17 mouse cellular contexts compared by ENCODE assay signal in genomic region chr14:67123300-67123699, GRCm38 (mm10).
DNase-seq lines count a peak whose midpoint lies in the region.
"Had no signal": no experiment of that assay in that cellular context is flagged by ENCODE, and none has a peak within 500 bp of the region (broad histone marks: within the 10 kb centered on the region; RNA-seq: fewer than 3 reads in every experiment).

No protein-coding gene starts in this region.

- peak; percentile 85 for DNase-seq in right cerebral cortex, adult 18-20 months
- no peak for DNase-seq in right cerebral cortex, postnatal 4 days
- DNase-seq in frontal cortex, postnatal 14 days (ENCODE audit: low spot score in 2 of 2) = peak; percentile 55 to 71
- peak; percentile 75 to 80 for DNase-seq in left cerebral cortex, postnatal 36 days (ENCODE audit: low spot score in 2 of 2)
- no peak for DNase-seq in embryo, embryonic 9.5 days (ENCODE audit: extremely low spot score)
- no peak for DNase-seq in spleen, postnatal 14 days (ENCODE audit: low spot score in 2 of 2)
- DNase-seq in adrenal gland, postnatal 36 days = no peak
- DNase-seq: adrenal gland, adult 8-10 months; cerebellum, adult 18-20 months; gastrocnemius, postnatal 10 days; heart, adult 11 months; heart, postnatal 14 days; kidney, postnatal 4 days; liver, postnatal 0 days; lung, postnatal 10 days; thymus, adult 18-20 months; thymus, postnatal 4 days had no signal

- intact Hi-C loops in left cerebral cortex, postnatal 36 days (cut with DNase I) = no loop called here

Comparison
In these comparisons a context has a peak if more than half of its experiments do, and no peak if none do; other contexts are left out.
1. DNase-seq: peak in right cerebral cortex, adult 18-20 months (single experiment), frontal cortex, postnatal 14 days (2 of 2) and left cerebral cortex, postnatal 36 days (2 of 2); none in right cerebral cortex, postnatal 4 days (single experiment), embryo, embryonic 9.5 days (single experiment), spleen, postnatal 14 days (0 of 2) and adrenal gland, postnatal 36 days (0 of 2).